Mouse (Mus musculus) MEL (cell line): ENCODE data around the gene Ppcs. TPM values are rescaled to one million over a fixed set of nuclear protein-coding genes. Genes with fewer than 3 reads are reported as not detected.

Source experiments
- DNase-seq: peaks from one replicate; pipeline ENCODE4 v3.0.0; 2011; ENCODE audit warnings: low read depth, low spot score
- H3K27ac ChIP-seq: 2 replicates; pipeline ENCODE4 v1.5.1; 2012; ENCODE audit warnings: low read depth, mild to moderate bottlenecking, control low read depth, low read length, moderate library complexity; ENCODE audit not compliant: control insufficient read depth
- H3K27me3 ChIP-seq, 2 experiments: fragments of 150-350 bp in 1 of 2; sonication (generic) in 1 of 2; 2 replicates each; pipeline ENCODE4 v1.6.1; 2012; ENCODE audit warnings: low read length in 2 of 2, mild to moderate bottlenecking in 2 of 2, improper control_type of control experiment in 1 of 2, moderate library complexity in 1 of 2; ENCODE audit not compliant: insufficient read depth in 2 of 2, control insufficient read depth in 1 of 2
- H3K36me3 ChIP-seq, 2 experiments: 2 replicates each; pipeline ENCODE4 v1.6.1; 2012 to 2014; ENCODE audit warnings: low read length in 2 of 2, improper control_type of control experiment in 1 of 2, inconsistent platforms in 1 of 2, mild to moderate bottlenecking in 1 of 2; ENCODE audit not compliant: insufficient read depth in 2 of 2, control insufficient read depth in 1 of 2
- H3K4me1 ChIP-seq, 2 experiments: fragments of 150-350 bp in 1 of 2; sonication (generic) in 1 of 2; 2 replicates each; pipeline ENCODE4 v1.6.1; 2012; ENCODE audit warnings: low read length in 2 of 2, improper control_type of control experiment in 1 of 2, mild to moderate bottlenecking in 1 of 2; ENCODE audit not compliant: insufficient read depth in 2 of 2, control insufficient read depth in 1 of 2
- H3K4me3 ChIP-seq, 2 experiments: fragments of 150-350 bp in 1 of 2; sonication (generic) in 1 of 2; 2 replicates each; pipeline ENCODE4 v1.5.1; 2012; ENCODE audit warnings: low read depth in 2 of 2, low read length in 2 of 2, mild to moderate bottlenecking in 2 of 2, moderate library complexity in 2 of 2, control low read depth in 1 of 2, improper control_type of control experiment in 1 of 2; ENCODE audit not compliant: control insufficient read depth in 1 of 2, insufficient read depth in 1 of 2
- H3K79me2 ChIP-seq: 2 replicates; pipeline ENCODE4 v1.6.1; 2012; ENCODE audit warnings: mild to moderate bottlenecking, low read length, moderate library complexity; ENCODE audit not compliant: control insufficient read depth, poor library complexity, insufficient read depth
- H3K9ac ChIP-seq: 2 replicates; pipeline ENCODE4 v1.6.1; 2012; ENCODE audit warnings: low read depth, mild to moderate bottlenecking, control low read depth, low read length, moderate library complexity; ENCODE audit not compliant: control insufficient read depth, poor library complexity, severe bottlenecking
- H3K9me3 ChIP-seq: fragments of 150-350 bp; sonication (generic); replicated peaks from 2 replicates; pipeline ENCODE4 v1.6.1; 2012; ENCODE audit warnings: mild to moderate bottlenecking, low read length, improper control_type of control experiment, moderate library complexity; ENCODE audit not compliant: insufficient read depth
- CHD2 ChIP-seq: IDR thresholded peaks from 2 replicates; pipeline ENCODE4 v1.6.1; 2011; ENCODE audit warnings: low read length, improper control_type of control experiment
- E2F4 ChIP-seq: IDR thresholded peaks from 2 replicates; pipeline ENCODE4 v1.6.1; 2011; ENCODE audit warnings: low read depth, low read length, improper control_type of control experiment, borderline replicate concordance
- ELF1 ChIP-seq: IDR thresholded peaks from 2 replicates; pipeline ENCODE4 v1.6.1; 2014; ENCODE audit warnings: low read depth, mild to moderate bottlenecking, inconsistent platforms, low read length, improper control_type of control experiment, moderate library complexity
- EP300 ChIP-seq, 2 experiments: IDR thresholded peaks; 2 replicates each; pipeline ENCODE4 v1.6.1; 2011; ENCODE audit warnings: improper control_type of control experiment in 2 of 2, low read length in 2 of 2, low read depth in 1 of 2, mild to moderate bottlenecking in 1 of 2
- ETS1 ChIP-seq: IDR thresholded peaks from 2 replicates; pipeline ENCODE4 v1.6.1; 2012; ENCODE audit warnings: low read depth, mild to moderate bottlenecking, inconsistent platforms, low read length, improper control_type of control experiment, moderate library complexity
- GABPA ChIP-seq: IDR thresholded peaks from 2 replicates; pipeline ENCODE4 v1.6.1; 2012; ENCODE audit warnings: low read depth, mild to moderate bottlenecking, inconsistent platforms, low read length, improper control_type of control experiment, moderate library complexity
- GATA1 ChIP-seq: IDR thresholded peaks from 2 replicates; pipeline ENCODE4 v1.6.1; 2011; ENCODE audit warnings: low read depth, low read length, improper control_type of control experiment
- HCFC1 ChIP-seq: IDR thresholded peaks from 2 replicates; pipeline ENCODE4 v1.6.1; 2012; ENCODE audit warnings: low read depth, mild to moderate bottlenecking, inconsistent platforms, low read length, improper control_type of control experiment, moderate library complexity
- JUND ChIP-seq: IDR thresholded peaks from 2 replicates; pipeline ENCODE4 v1.6.1; 2011; ENCODE audit warnings: low read depth, mild to moderate bottlenecking, improper control_type of control experiment, low read length
- KAT2A ChIP-seq: conservative IDR thresholded peaks from 2 replicates; pipeline ENCODE4 v1.6.1; 2012; ENCODE audit warnings: low read depth, low read length, improper control_type of control experiment, inconsistent platforms
- MAFK ChIP-seq: IDR thresholded peaks from 2 replicates; pipeline ENCODE4 v1.6.1; 2011; ENCODE audit warnings: low read depth, mild to moderate bottlenecking, low read length, improper control_type of control experiment, borderline replicate concordance
- MAZ ChIP-seq: IDR thresholded peaks from 2 replicates; pipeline ENCODE4 v1.6.1; 2012; ENCODE audit warnings: low read depth, mild to moderate bottlenecking, inconsistent platforms, low read length, improper control_type of control experiment
- MXI1 ChIP-seq: IDR thresholded peaks from 2 replicates; pipeline ENCODE4 v1.6.1; 2011; ENCODE audit warnings: mild to moderate bottlenecking, low read depth, low read length, improper control_type of control experiment
- MYB ChIP-seq: IDR thresholded peaks from 2 replicates; pipeline ENCODE4 v1.6.1; 2011; ENCODE audit warnings: mild to moderate bottlenecking, low read depth, low read length, improper control_type of control experiment
- MYC ChIP-seq: IDR thresholded peaks from 2 replicates; pipeline ENCODE4 v1.6.1; 2011; ENCODE audit warnings: low read depth, mild to moderate bottlenecking, low read length, improper control_type of control experiment, moderate library complexity
- NELFE ChIP-seq: IDR thresholded peaks from 2 replicates; pipeline ENCODE4 v1.6.1; 2011; ENCODE audit warnings: low read depth, low read length, improper control_type of control experiment
- NRF1 ChIP-seq: IDR thresholded peaks from 2 replicates; pipeline ENCODE4 v1.6.1; 2014; ENCODE audit warnings: low read depth, mild to moderate bottlenecking, inconsistent platforms, low read length, improper control_type of control experiment, moderate library complexity; ENCODE audit not compliant: poor library complexity, insufficient read depth, severe bottlenecking
- POLR2A ChIP-seq, 2 experiments: IDR thresholded peaks; 2 replicates each; pipeline ENCODE4 v1.6.1; 2011 to 2012; ENCODE audit warnings: low read length in 2 of 2, mild to moderate bottlenecking in 2 of 2, control low read depth in 1 of 2, improper control_type of control experiment in 1 of 2, low read depth in 1 of 2, moderate library complexity in 1 of 2; ENCODE audit not compliant: control insufficient read depth in 1 of 2, insufficient read depth in 1 of 2, poor library complexity in 1 of 2
- POLR2AphosphoS2 ChIP-seq: IDR thresholded peaks from 2 replicates; pipeline ENCODE4 v1.6.1; 2011; ENCODE audit warnings: low read length, improper control_type of control experiment
- POLR2AphosphoS5 ChIP-seq: IDR thresholded peaks from 2 replicates; pipeline ENCODE4 v1.6.1; 2012; ENCODE audit warnings: low read depth, borderline replicate concordance, mild to moderate bottlenecking, inconsistent platforms, low read length, moderate library complexity, mixed read lengths
- RAD21 ChIP-seq: IDR thresholded peaks from 2 replicates; pipeline ENCODE4 v1.6.1; 2011; ENCODE audit warnings: mild to moderate bottlenecking, low read depth, low read length, improper control_type of control experiment
- SIN3A ChIP-seq: IDR thresholded peaks from 2 replicates; pipeline ENCODE4 v1.6.1; 2012; ENCODE audit warnings: low read length, improper control_type of control experiment, inconsistent platforms
- TBP ChIP-seq: IDR thresholded peaks from 2 replicates; pipeline ENCODE4 v1.8.0; 2011; ENCODE audit warnings: low read depth, low read length, improper control_type of control experiment
- TCF12 ChIP-seq: IDR thresholded peaks from 2 replicates; pipeline ENCODE4 v1.6.1; 2014; ENCODE audit warnings: low read depth, mild to moderate bottlenecking, inconsistent platforms, low read length, improper control_type of control experiment, moderate library complexity
- UBTF ChIP-seq: IDR thresholded peaks from 2 replicates; pipeline ENCODE4 v1.6.1; 2012; ENCODE audit warnings: low read depth, mild to moderate bottlenecking, inconsistent platforms, low read length, improper control_type of control experiment, moderate library complexity, borderline replicate concordance; ENCODE audit not compliant: insufficient read depth
- USF1 ChIP-seq: IDR thresholded peaks from 2 replicates; pipeline ENCODE4 v1.6.1; 2014; ENCODE audit warnings: low read depth, mild to moderate bottlenecking, inconsistent platforms, low read length, improper control_type of control experiment, moderate library complexity
- USF2 ChIP-seq, 2 experiments: IDR thresholded peaks; 2 replicates each; pipeline ENCODE4 v1.6.1; 2011 to 2012; ENCODE audit warnings: improper control_type of control experiment in 2 of 2, low read length in 2 of 2, borderline replicate concordance in 1 of 2, inconsistent platforms in 1 of 2, low read depth in 1 of 2, mild to moderate bottlenecking in 1 of 2; ENCODE audit not compliant: insufficient read depth in 1 of 2
- ZC3H11A ChIP-seq: IDR thresholded peaks from 2 replicates; pipeline ENCODE4 v1.6.1; 2012; ENCODE audit warnings: low read depth, mild to moderate bottlenecking, inconsistent platforms, low read length, improper control_type of control experiment
- ZKSCAN1 ChIP-seq: IDR thresholded peaks from 2 replicates; pipeline ENCODE4 v1.6.1; 2012; ENCODE audit warnings: low read depth, mild to moderate bottlenecking, inconsistent platforms, low read length, improper control_type of control experiment, moderate library complexity
- ZMIZ1 ChIP-seq: IDR thresholded peaks from 2 replicates; pipeline ENCODE4 v1.6.1; 2012; ENCODE audit warnings: low read depth, mild to moderate bottlenecking, inconsistent platforms, low read length, improper control_type of control experiment, moderate library complexity
- polyA plus RNA-seq, 2 experiments: library from polyadenylated mRNA; stranded (reverse) in 1 of 2; unstranded in 1 of 2; fragments of >175 nt in 1 of 2; fragments of >200 nt in 1 of 2; gene quantifications; 2 replicates each; pipeline versions ENCODE4 v1.2.1 to v1.2.4; 2012; ENCODE audit warnings: low replicate concordance in 2 of 2, low read depth in 1 of 2; ENCODE audit not compliant: insufficient read length in 2 of 2, insufficient read depth in 1 of 2, missing spikeins in 1 of 2
- total RNA-seq: library from RNA; depleted of rRNA; stranded (reverse); fragments of 300-350 nt; gene quantifications from 2 replicates; pipeline ENCODE4 v1.2.3, GENCODE M21; 2012; rRNA removed

Gene Ppcs
- total RNA-seq, result 7.6 and 8.4 TPM in 2 replicates
- 1 to 10 TPM in 1 of 2 experiments, not detected in 1; 7.4 TPM for polyA plus RNA-seq

DNA sequence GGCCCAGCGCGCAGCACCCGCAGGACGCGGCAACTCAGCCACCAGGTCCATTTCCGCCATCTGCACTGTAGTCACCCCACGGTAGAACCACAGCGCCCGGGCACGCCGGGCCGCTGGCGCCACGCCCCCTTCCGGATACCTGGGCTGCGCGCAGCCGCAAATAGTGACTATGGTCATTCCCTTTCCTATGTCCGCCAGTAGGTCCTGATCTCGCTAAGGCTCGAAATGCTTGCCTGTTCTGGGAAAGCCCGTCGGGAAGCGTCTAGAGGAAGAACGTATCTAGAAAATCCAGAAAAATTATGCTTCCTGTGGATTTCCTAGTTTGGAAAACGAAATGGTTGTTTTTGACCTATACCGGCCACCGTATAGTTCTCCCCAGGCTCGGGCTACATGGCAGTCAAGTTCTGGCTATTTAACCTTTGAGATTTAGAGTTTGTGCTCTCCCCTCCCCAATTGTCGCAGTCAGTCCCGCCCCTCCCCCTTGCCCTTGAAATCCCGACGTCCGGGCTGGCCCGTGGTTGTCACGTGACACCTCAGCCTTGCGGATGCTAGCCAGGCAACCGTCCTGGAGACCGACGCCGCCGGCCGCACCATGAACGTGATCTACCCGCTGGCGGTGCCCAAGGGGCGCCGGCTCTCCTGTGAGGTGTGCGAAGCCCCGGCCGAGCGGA lies at the start of gene Ppcs, which contains the start of gene Zmynd12:
Gene Ppcs, minus strand, starts transcription at position 127 of the 671 bp plus-strand sequence.
Gene Zmynd12, plus strand, starts transcription at position 521 of the 671 bp plus-strand sequence.
- Histone ChIP-seq H3K4me1 (peaks cover 2 to 18% of the 10 kb centered on the region in 2 experiments), H3K9ac (peak within 1 kb of the TSS; percentile 86), H3K9me3 (no peaks in the 10 kb centered on the region), H3K27me3 (no peaks in the 10 kb centered on the region), H3K79me2 (no peaks in the 10 kb centered on the region; the same call in 1 of the 2 replicates), H3K27ac (peak within 1 kb of the TSS; percentile 76), H3K36me3 (peaks cover 0 to 17% of the 10 kb centered on the region in 2 experiments; a peak in 2 of 4 replicates), H3K4me3 (peak within 1 kb of the TSS; percentile 75 to 94)
- peak; percentile 77 for TF ChIP-seq HCFC1
- TF ChIP-seq POLR2AphosphoS2, result peak; percentile 77
- no peak for TF ChIP-seq GATA1
- TF ChIP-seq MAZ, result peak; percentile 58; the same call in 1 of the 2 replicates
- no peak for TF ChIP-seq RAD21
- TF ChIP-seq ZMIZ1, result peak; percentile 91
- TF ChIP-seq MYC, result peak; percentile 53; the same call in 1 of the 2 replicates
- no peak for TF ChIP-seq ZC3H11A
- no peak for TF ChIP-seq MAFK
- TF ChIP-seq JUND, result no peak
- TF ChIP-seq ETS1, result peak; percentile 40; the same call in 1 of the 2 replicates
- no peak for TF ChIP-seq POLR2AphosphoS5
- TF ChIP-seq NELFE, result peak; percentile 82
- no peak for TF ChIP-seq GABPA
- TF ChIP-seq SIN3A, result peak; percentile 66
- peak in 1 of 2 experiments; percentile 63; a peak in 1 of 4 replicates for TF ChIP-seq USF2 (IDR thresholded peaks at IDR 0.05; ENCODE audit: borderline replicate concordance in 1 of 2, insufficient read depth in 1 of 2, low read depth in 1 of 2, low read length in 2 of 2)
- TF ChIP-seq CHD2, result no peak
- TF ChIP-seq E2F4, result peak; percentile 61; the same call in 1 of the 2 replicates
- TF ChIP-seq ZKSCAN1, result no peak
- TF ChIP-seq EP300 (IDR thresholded peaks at IDR 0.05; ENCODE audit: low read depth in 1 of 2, low read length in 2 of 2), result 0 out of 4 replicates have a peak, but pooled peaks of 1 of the 2 experiments have one; percentile 5
- no peak for TF ChIP-seq MYB
- TF ChIP-seq USF1, result peak; percentile 93
- no peak for TF ChIP-seq UBTF
- peak; percentile 92 for TF ChIP-seq MXI1
- peak; percentile 76 for TF ChIP-seq TBP
- TF ChIP-seq TCF12, result peak; percentile 60; the same call in 1 of the 2 replicates
- TF ChIP-seq POLR2A (IDR thresholded peaks at IDR 0.05; ENCODE audit: control insufficient read depth in 1 of 2, insufficient read depth in 1 of 2, low read depth in 1 of 2, low read length in 2 of 2, poor library complexity in 1 of 2), result peak in 1 of 2 experiments; percentile 89
- TF ChIP-seq NRF1, result peak; percentile 70
- peak; percentile 88 for TF ChIP-seq ELF1
- TF ChIP-seq KAT2A, result peak; percentile 57
- peak; percentile 89 for DNase-seq
